Mouse (Mus musculus): Measurements from ENCODE around the gene Evc2. TPM values are rescaled to one million over a fixed set of nuclear protein-coding genes. Genes with fewer than 3 reads are reported as not detected.

The Evc2 gene
- polyA plus RNA-seq, 1 experiment, result 3.4 TPM

GRCm38 (mm10) chr5:37465461-37465860 is 127.2 kb downstream of the Evc2 start:
- TF ChIP-seq POLR2A (IDR thresholded peaks at IDR 0.05; ENCODE audit: low read depth, low read length) (no peak), CTCF (IDR thresholded peaks at IDR 0.05; ENCODE audit: extremely low read depth, insufficient read depth, insufficient read length, insufficient replicate concordance) (no peak)
- Histone ChIP-seq H3K27ac (ENCODE audit: insufficient read depth, low read length) (no peak overlapping the region), H3K36me3 (ENCODE audit: control insufficient read depth, insufficient read depth, low read length) (no peaks in the 10 kb centered on the region), H3K4me1 (ENCODE audit: control insufficient read depth, insufficient read depth, insufficient read length) (no peaks in the 10 kb centered on the region), H3K27me3 (ENCODE audit: control insufficient read depth, insufficient read depth, low read length) (no peaks in the 10 kb centered on the region), H3K4me3 (ENCODE audit: extremely low read depth, insufficient read depth, insufficient read length) (no peak overlapping the region)
- 88% methylated on average over 10 of the region's 10 CpGs for WGBS
- DNase-seq (ENCODE audit: low read depth in 1 of 2, low spot score in 2 of 2), result no peak

- DNase-seq (ENCODE audit: low read depth in 1 of 2, low spot score in 2 of 2), result no peak
- Histone ChIP-seq H3K27me3 (ENCODE audit: control insufficient read depth, insufficient read depth, low read length) (no peaks in the 10 kb centered on the region), H3K36me3 (ENCODE audit: control insufficient read depth, insufficient read depth, low read length) (no peaks in the 10 kb centered on the region), H3K4me1 (ENCODE audit: control insufficient read depth, insufficient read depth, insufficient read length) (no peaks in the 10 kb centered on the region), H3K4me3 (ENCODE audit: extremely low read depth, insufficient read depth, insufficient read length) (no peak overlapping the region), H3K27ac (ENCODE audit: insufficient read depth, low read length) (no peak overlapping the region)
- 58% methylated on average over 2 of the region's 2 CpGs for WGBS
- TF ChIP-seq POLR2A (IDR thresholded peaks at IDR 0.05; ENCODE audit: low read depth, low read length), result no peak
- no peak for TF ChIP-seq CTCF (IDR thresholded peaks at IDR 0.05; ENCODE audit: extremely low read depth, insufficient read depth, insufficient read length, insufficient replicate concordance)
Observed at GRCm38 (mm10) chr5:37467646-37468045, 129.3 kb downstream of the Evc2 start.

GRCm38 (mm10) chr5:37469031-37469430 is 130.7 kb downstream of the Evc2 start:
- no peaks in the 10 kb centered on the region for H3K4me1 ChIP-seq (ENCODE audit: control insufficient read depth, insufficient read depth, insufficient read length)
- no peak for DNase-seq (ENCODE audit: low read depth in 1 of 2, low spot score in 2 of 2)
- WGBS, result 61% methylated on average over 5 of the region's 5 CpGs

GRCm38 (mm10) chr5:37471584-37471983 is 133.3 kb downstream of the Evc2 start:
- H3K27me3 ChIP-seq (ENCODE audit: control insufficient read depth, insufficient read depth, low read length), result no peaks in the 10 kb centered on the region
- no peaks in the 10 kb centered on the region for H3K4me1 ChIP-seq (ENCODE audit: control insufficient read depth, insufficient read depth, insufficient read length)
- H3K4me3 ChIP-seq (ENCODE audit: extremely low read depth, insufficient read depth, insufficient read length), result no peak overlapping the region
- no peaks in the 10 kb centered on the region for H3K36me3 ChIP-seq (ENCODE audit: control insufficient read depth, insufficient read depth, low read length)
- WGBS, result 82% methylated on average over 4 of the region's 4 CpGs
- TF ChIP-seq CTCF (IDR thresholded peaks at IDR 0.05; ENCODE audit: extremely low read depth, insufficient read depth, insufficient read length, insufficient replicate concordance) (no peak), POLR2A (IDR thresholded peaks at IDR 0.05; ENCODE audit: low read depth, low read length) (no peak)
- no peak overlapping the region for H3K27ac ChIP-seq (ENCODE audit: insufficient read depth, low read length)
- no peak for DNase-seq (ENCODE audit: low read depth in 1 of 2, low spot score in 2 of 2)

More at GRCm38 (mm10) chr5:37469031-37469430, 130.7 kb downstream of the Evc2 start:
- Histone ChIP-seq H3K27ac (ENCODE audit: insufficient read depth, low read length) (no peak overlapping the region), H3K27me3 (ENCODE audit: control insufficient read depth, insufficient read depth, low read length) (no peaks in the 10 kb centered on the region), H3K4me3 (ENCODE audit: extremely low read depth, insufficient read depth, insufficient read length) (no peak overlapping the region), H3K36me3 (ENCODE audit: control insufficient read depth, insufficient read depth, low read length) (no peaks in the 10 kb centered on the region)
- TF ChIP-seq CTCF (IDR thresholded peaks at IDR 0.05; ENCODE audit: extremely low read depth, insufficient read depth, insufficient read length, insufficient replicate concordance) (no peak), POLR2A (IDR thresholded peaks at IDR 0.05; ENCODE audit: low read depth, low read length) (no peak)

- Histone ChIP-seq H3K4me3 (ENCODE audit: extremely low read depth, insufficient read depth, insufficient read length) (no peak overlapping the region), H3K36me3 (ENCODE audit: control insufficient read depth, insufficient read depth, low read length) (no peaks in the 10 kb centered on the region), H3K4me1 (ENCODE audit: control insufficient read depth, insufficient read depth, insufficient read length) (no peaks in the 10 kb centered on the region), H3K27me3 (ENCODE audit: control insufficient read depth, insufficient read depth, low read length) (no peaks in the 10 kb centered on the region), H3K27ac (ENCODE audit: insufficient read depth, low read length) (no peak overlapping the region)
- 73% methylated on average over 3 of the region's 3 CpGs for WGBS
- DNase-seq (ENCODE audit: low read depth in 1 of 2, low spot score in 2 of 2), result no peak
- TF ChIP-seq CTCF (IDR thresholded peaks at IDR 0.05; ENCODE audit: extremely low read depth, insufficient read depth, insufficient read length, insufficient replicate concordance) (no peak), POLR2A (IDR thresholded peaks at IDR 0.05; ENCODE audit: low read depth, low read length) (no peak)
Observed at GRCm38 (mm10) chr5:37472025-37472608, 133.8 kb downstream of the Evc2 start.

Other genes with a start within 250 kb of the Evc2 start
- gene Crmp1, start 96.6 kb upstream of the Evc2 start, polyA plus RNA-seq (2012; rRNA removed), result 1.4 and 1.5 TPM in 2 replicates
- 4.0 and 4.5 TPM in 2 replicates for gene Evc, start 1.6 kb upstream of the Evc2 start, polyA plus RNA-seq (2012; rRNA removed)

All from spleen, adult 2 months (tissue).